Mouse (Mus musculus): ENCODE measurements around the gene Bag1. TPM values are rescaled to one million over a fixed set of nuclear protein-coding genes. Genes with fewer than 3 reads are reported as not detected.
A peak's percentile ranks its signal among the peaks of the same experiment; 100 is the strongest.

The Bag1 gene
- polyA plus RNA-seq, 1 experiment from 2014 or later: 217 TPM

GRCm38 (mm10) chr4:40971744-40972143 is 23.6 kb upstream of the Bag1 start:
- H3K4me1 ChIP-seq (ENCODE audit: control insufficient read depth, insufficient read depth, low read length): peaks cover 16% of the 10 kb centered on the region
- H3K27ac ChIP-seq (ENCODE audit: low read depth, low read length): peak overlapping the region; percentile 96
- no peaks in the 10 kb centered on the region for H3K27me3 ChIP-seq (ENCODE audit: control insufficient read depth, insufficient read depth, low read length)
- H3K9me3 ChIP-seq (replicated peaks; ENCODE audit: control insufficient read depth, low read length): no peaks in the 10 kb centered on the region
- H3K9ac ChIP-seq (ENCODE audit: low read depth, low read length): peak overlapping the region; percentile 90
- no peak for ATAC-seq (replicated peaks; ENCODE audit: insufficient number of reproducible peaks, low FRiP score, low TSS enrichment)
- H3K36me3 ChIP-seq (ENCODE audit: control insufficient read depth, insufficient read depth, low read length): peaks cover 4% of the 10 kb centered on the region
- peak overlapping the region; percentile 78 for H3K4me2 ChIP-seq
- WGBS (ENCODE audit: insufficient replicate concordance): 25% methylated on average over 13 of the region's 13 CpGs
- H3K4me3 ChIP-seq (ENCODE audit: low read depth, low read length): peak overlapping the region; percentile 89

GRCm38 (mm10) chr4:40970842-40971701 is 23.0 kb upstream of the Bag1 start, which contains the start of gene Nfx1:
Nfx1 (plus strand) TSS chr4:40970906.
- Histone ChIP-seq H3K4me3 (ENCODE audit: low read depth, low read length) (peak within 1 kb of the TSS; percentile 89), H3K27ac (ENCODE audit: low read depth, low read length) (peak within 1 kb of the TSS; percentile 96), H3K9ac (ENCODE audit: low read depth, low read length) (peak within 1 kb of the TSS; percentile 90), H3K36me3 (ENCODE audit: control insufficient read depth, insufficient read depth, low read length) (peaks cover under 1% of the 10 kb centered on the region; the same call in 1 of the 2 replicates), H3K9me3 (replicated peaks; ENCODE audit: control insufficient read depth, low read length) (no peaks in the 10 kb centered on the region), H3K4me2 (peak within 1 kb of the TSS; percentile 78), H3K4me1 (ENCODE audit: control insufficient read depth, insufficient read depth, low read length) (peaks cover 16% of the 10 kb centered on the region), H3K27me3 (ENCODE audit: control insufficient read depth, insufficient read depth, low read length) (no peaks in the 10 kb centered on the region)
- WGBS (ENCODE audit: insufficient replicate concordance): 1% methylated on average over 77 of the region's 85 CpGs
- peak; percentile 92 for ATAC-seq (replicated peaks; ENCODE audit: insufficient number of reproducible peaks, low FRiP score, low TSS enrichment)

GRCm38 (mm10) chr4:40970592-40970841 is 22.4 kb upstream of the Bag1 start:
- Histone ChIP-seq H3K36me3 (ENCODE audit: control insufficient read depth, insufficient read depth, low read length) (peaks cover 5% of the 10 kb centered on the region), H3K4me1 (ENCODE audit: control insufficient read depth, insufficient read depth, low read length) (peaks cover 16% of the 10 kb centered on the region), H3K4me2 (peak overlapping the region; percentile 78), H3K27ac (ENCODE audit: low read depth, low read length) (peak overlapping the region; percentile 96), H3K9ac (ENCODE audit: low read depth, low read length) (peak overlapping the region; percentile 90), H3K9me3 (replicated peaks; ENCODE audit: control insufficient read depth, low read length) (no peaks in the 10 kb centered on the region), H3K27me3 (ENCODE audit: control insufficient read depth, insufficient read depth, low read length) (no peaks in the 10 kb centered on the region), H3K4me3 (ENCODE audit: low read depth, low read length) (peak overlapping the region; percentile 89)
- peak; percentile 31; the same call in 1 of the 2 replicates for ATAC-seq (replicated peaks; ENCODE audit: insufficient number of reproducible peaks, low FRiP score, low TSS enrichment)
- WGBS (ENCODE audit: insufficient replicate concordance): 0% methylated on average over 15 of the region's 16 CpGs

- Histone ChIP-seq H3K36me3 (ENCODE audit: control insufficient read depth, insufficient read depth, low read length) (peaks cover 5% of the 10 kb centered on the region), H3K9me3 (replicated peaks; ENCODE audit: control insufficient read depth, low read length) (no peaks in the 10 kb centered on the region), H3K27ac (ENCODE audit: low read depth, low read length) (peak overlapping the region; percentile 96), H3K9ac (ENCODE audit: low read depth, low read length) (peak overlapping the region; percentile 90), H3K4me2 (peak overlapping the region; percentile 78), H3K4me3 (ENCODE audit: low read depth, low read length) (peak overlapping the region; percentile 89), H3K4me1 (ENCODE audit: control insufficient read depth, insufficient read depth, low read length) (peaks cover 16% of the 10 kb centered on the region), H3K27me3 (ENCODE audit: control insufficient read depth, insufficient read depth, low read length) (no peaks in the 10 kb centered on the region)
- WGBS (ENCODE audit: insufficient replicate concordance): 13% methylated on average over 10 of the region's 13 CpGs
- ATAC-seq (replicated peaks; ENCODE audit: insufficient number of reproducible peaks, low FRiP score, low TSS enrichment): 0 out of 2 replicates have a peak, but pooled peaks have one; percentile 19
Measured at GRCm38 (mm10) chr4:40969781-40970591, 21.9 kb upstream of the Bag1 start.

- Histone ChIP-seq H3K27me3 (ENCODE audit: control insufficient read depth, insufficient read depth, low read length) (no peaks in the 10 kb centered on the region), H3K4me1 (ENCODE audit: control insufficient read depth, insufficient read depth, low read length) (peaks cover 16% of the 10 kb centered on the region), H3K36me3 (ENCODE audit: control insufficient read depth, insufficient read depth, low read length) (peaks cover 5% of the 10 kb centered on the region), H3K4me2 (no peak overlapping the region), H3K27ac (ENCODE audit: low read depth, low read length) (no peak overlapping the region), H3K4me3 (ENCODE audit: low read depth, low read length) (no peak overlapping the region), H3K9ac (ENCODE audit: low read depth, low read length) (no peak overlapping the region), H3K9me3 (replicated peaks; ENCODE audit: control insufficient read depth, low read length) (no peaks in the 10 kb centered on the region)
- 73% methylated on average over 4 of the region's 4 CpGs for WGBS (ENCODE audit: insufficient replicate concordance)
- no peak for ATAC-seq (replicated peaks; ENCODE audit: insufficient number of reproducible peaks, low FRiP score, low TSS enrichment)
Measured at GRCm38 (mm10) chr4:40969161-40969560, 21.1 kb upstream of the Bag1 start.

- no peaks in the 10 kb centered on the region for H3K9me3 ChIP-seq (replicated peaks; ENCODE audit: control insufficient read depth, low read length)
- no peaks in the 10 kb centered on the region for H3K4me1 ChIP-seq (ENCODE audit: control insufficient read depth, insufficient read depth, low read length)
- H3K36me3 ChIP-seq (ENCODE audit: control insufficient read depth, insufficient read depth, low read length): peaks cover 26% of the 10 kb centered on the region
- no peak for ATAC-seq (replicated peaks; ENCODE audit: insufficient number of reproducible peaks, low FRiP score, low TSS enrichment)
- H3K9ac ChIP-seq (ENCODE audit: low read depth, low read length): no peak overlapping the region
- H3K4me3 ChIP-seq (ENCODE audit: low read depth, low read length): no peak overlapping the region
- H3K27me3 ChIP-seq (ENCODE audit: control insufficient read depth, insufficient read depth, low read length): no peaks in the 10 kb centered on the region
- no peak overlapping the region for H3K27ac ChIP-seq (ENCODE audit: low read depth, low read length)
- no peak overlapping the region for H3K4me2 ChIP-seq
- 87% methylated on average over 3 of the region's 3 CpGs for WGBS (ENCODE audit: insufficient replicate concordance)
Measured at GRCm38 (mm10) chr4:40963536-40963935, 15.4 kb upstream of the Bag1 start.

- 58% methylated on average over 6 of the region's 6 CpGs for WGBS (ENCODE audit: insufficient replicate concordance)
- Histone ChIP-seq H3K27ac (ENCODE audit: low read depth, low read length) (no peak overlapping the region), H3K4me3 (ENCODE audit: low read depth, low read length) (no peak overlapping the region), H3K27me3 (ENCODE audit: control insufficient read depth, insufficient read depth, low read length) (no peaks in the 10 kb centered on the region), H3K4me2 (no peak overlapping the region), H3K9me3 (replicated peaks; ENCODE audit: control insufficient read depth, low read length) (no peaks in the 10 kb centered on the region), H3K36me3 (ENCODE audit: control insufficient read depth, insufficient read depth, low read length) (peaks cover 43% of the 10 kb centered on the region), H3K9ac (ENCODE audit: low read depth, low read length) (no peak overlapping the region), H3K4me1 (ENCODE audit: control insufficient read depth, insufficient read depth, low read length) (no peaks in the 10 kb centered on the region)
- no peak for ATAC-seq (replicated peaks; ENCODE audit: insufficient number of reproducible peaks, low FRiP score, low TSS enrichment)
Measured at GRCm38 (mm10) chr4:40955942-40956341, 7.8 kb upstream of the Bag1 start.

GRCm38 (mm10) chr4:40953521-40953920 is 5.4 kb upstream of the Bag1 start:
- Histone ChIP-seq H3K4me1 (ENCODE audit: control insufficient read depth, insufficient read depth, low read length) (peaks cover 6% of the 10 kb centered on the region), H3K27me3 (ENCODE audit: control insufficient read depth, insufficient read depth, low read length) (no peaks in the 10 kb centered on the region), H3K9ac (ENCODE audit: low read depth, low read length) (no peak overlapping the region), H3K36me3 (ENCODE audit: control insufficient read depth, insufficient read depth, low read length) (peaks cover 35% of the 10 kb centered on the region), H3K4me2 (no peak overlapping the region), H3K27ac (ENCODE audit: low read depth, low read length) (no peak overlapping the region), H3K4me3 (ENCODE audit: low read depth, low read length) (no peak overlapping the region), H3K9me3 (replicated peaks; ENCODE audit: control insufficient read depth, low read length) (no peaks in the 10 kb centered on the region)
- ATAC-seq (replicated peaks; ENCODE audit: insufficient number of reproducible peaks, low FRiP score, low TSS enrichment): no peak
- WGBS (ENCODE audit: insufficient replicate concordance): 77% methylated on average over 1 of the region's 1 CpGs

All from heart, embryonic 11.5 days (tissue).